Mouse (Mus musculus) MEL (cell line): ENCODE results near the gene Psmc3. TPM values are rescaled to one million over a fixed set of nuclear protein-coding genes. Genes with fewer than 3 reads are reported as not detected.

Experiments
- DNase-seq: peaks from one replicate; pipeline ENCODE4 v3.0.0; 2011; ENCODE audit warnings: low read depth, low spot score
- H3K27ac ChIP-seq: 2 replicates; pipeline ENCODE4 v1.5.1; 2012; ENCODE audit warnings: low read depth, mild to moderate bottlenecking, control low read depth, low read length, moderate library complexity; ENCODE audit not compliant: control insufficient read depth
- H3K27me3 ChIP-seq, 2 experiments: fragments of 150-350 bp in 1 of 2; sonication (generic) in 1 of 2; 2 replicates each; pipeline ENCODE4 v1.6.1; 2012; ENCODE audit warnings: low read length in 2 of 2, mild to moderate bottlenecking in 2 of 2, improper control_type of control experiment in 1 of 2, moderate library complexity in 1 of 2; ENCODE audit not compliant: insufficient read depth in 2 of 2, control insufficient read depth in 1 of 2
- H3K36me3 ChIP-seq, 2 experiments: 2 replicates each; pipeline ENCODE4 v1.6.1; 2012 to 2014; ENCODE audit warnings: low read length in 2 of 2, improper control_type of control experiment in 1 of 2, inconsistent platforms in 1 of 2, mild to moderate bottlenecking in 1 of 2; ENCODE audit not compliant: insufficient read depth in 2 of 2, control insufficient read depth in 1 of 2
- H3K4me1 ChIP-seq, 2 experiments: fragments of 150-350 bp in 1 of 2; sonication (generic) in 1 of 2; 2 replicates each; pipeline ENCODE4 v1.6.1; 2012; ENCODE audit warnings: low read length in 2 of 2, improper control_type of control experiment in 1 of 2, mild to moderate bottlenecking in 1 of 2; ENCODE audit not compliant: insufficient read depth in 2 of 2, control insufficient read depth in 1 of 2
- H3K4me3 ChIP-seq, 2 experiments: fragments of 150-350 bp in 1 of 2; sonication (generic) in 1 of 2; 2 replicates each; pipeline ENCODE4 v1.5.1; 2012; ENCODE audit warnings: low read depth in 2 of 2, low read length in 2 of 2, mild to moderate bottlenecking in 2 of 2, moderate library complexity in 2 of 2, control low read depth in 1 of 2, improper control_type of control experiment in 1 of 2; ENCODE audit not compliant: control insufficient read depth in 1 of 2, insufficient read depth in 1 of 2
- H3K79me2 ChIP-seq: 2 replicates; pipeline ENCODE4 v1.6.1; 2012; ENCODE audit warnings: mild to moderate bottlenecking, low read length, moderate library complexity; ENCODE audit not compliant: control insufficient read depth, poor library complexity, insufficient read depth
- H3K9ac ChIP-seq: 2 replicates; pipeline ENCODE4 v1.6.1; 2012; ENCODE audit warnings: low read depth, mild to moderate bottlenecking, control low read depth, low read length, moderate library complexity; ENCODE audit not compliant: control insufficient read depth, poor library complexity, severe bottlenecking
- H3K9me3 ChIP-seq: fragments of 150-350 bp; sonication (generic); replicated peaks from 2 replicates; pipeline ENCODE4 v1.6.1; 2012; ENCODE audit warnings: mild to moderate bottlenecking, low read length, improper control_type of control experiment, moderate library complexity; ENCODE audit not compliant: insufficient read depth
- CTCF ChIP-seq, 3 experiments: IDR thresholded peaks in 2 of 3; conservative IDR thresholded peaks in 1 of 3; 2 replicates each; pipeline ENCODE4 v1.5.1; 2011 to 2012; ENCODE audit warnings: low read length in 3 of 3, low read depth in 2 of 3, mild to moderate bottlenecking in 2 of 3, improper control_type of control experiment in 1 of 3, inconsistent platforms in 1 of 3, mixed read lengths in 1 of 3, moderate library complexity in 1 of 3; ENCODE audit not compliant: control insufficient read depth in 1 of 3, insufficient read depth in 1 of 3, poor library complexity in 1 of 3, severe bottlenecking in 1 of 3
- E2F4 ChIP-seq: IDR thresholded peaks from 2 replicates; pipeline ENCODE4 v1.6.1; 2011; ENCODE audit warnings: low read depth, low read length, improper control_type of control experiment, borderline replicate concordance
- ETS1 ChIP-seq: IDR thresholded peaks from 2 replicates; pipeline ENCODE4 v1.6.1; 2012; ENCODE audit warnings: low read depth, mild to moderate bottlenecking, inconsistent platforms, low read length, improper control_type of control experiment, moderate library complexity
- MEF2A ChIP-seq: IDR thresholded peaks from 2 replicates; pipeline ENCODE4 v1.6.1; 2014; ENCODE audit warnings: low read depth, mild to moderate bottlenecking, inconsistent platforms, low read length, improper control_type of control experiment; ENCODE audit not compliant: poor library complexity, insufficient replicate concordance, severe bottlenecking; ENCODE audit errors: extremely low read depth
- MXI1 ChIP-seq: IDR thresholded peaks from 2 replicates; pipeline ENCODE4 v1.6.1; 2011; ENCODE audit warnings: mild to moderate bottlenecking, low read depth, low read length, improper control_type of control experiment
- MYB ChIP-seq: IDR thresholded peaks from 2 replicates; pipeline ENCODE4 v1.6.1; 2011; ENCODE audit warnings: mild to moderate bottlenecking, low read depth, low read length, improper control_type of control experiment
- MYC ChIP-seq: IDR thresholded peaks from 2 replicates; pipeline ENCODE4 v1.6.1; 2011; ENCODE audit warnings: low read depth, mild to moderate bottlenecking, low read length, improper control_type of control experiment, moderate library complexity
- RAD21 ChIP-seq: IDR thresholded peaks from 2 replicates; pipeline ENCODE4 v1.6.1; 2011; ENCODE audit warnings: mild to moderate bottlenecking, low read depth, low read length, improper control_type of control experiment
- SIN3A ChIP-seq: IDR thresholded peaks from 2 replicates; pipeline ENCODE4 v1.6.1; 2012; ENCODE audit warnings: low read length, improper control_type of control experiment, inconsistent platforms
- SMC3 ChIP-seq: IDR thresholded peaks from 2 replicates; pipeline ENCODE4 v1.6.1; 2011; ENCODE audit warnings: low read depth, low read length, improper control_type of control experiment
- TBP ChIP-seq: IDR thresholded peaks from 2 replicates; pipeline ENCODE4 v1.8.0; 2011; ENCODE audit warnings: low read depth, low read length, improper control_type of control experiment
- USF1 ChIP-seq: IDR thresholded peaks from 2 replicates; pipeline ENCODE4 v1.6.1; 2014; ENCODE audit warnings: low read depth, mild to moderate bottlenecking, inconsistent platforms, low read length, improper control_type of control experiment, moderate library complexity
- ZNF384 ChIP-seq: IDR thresholded peaks from 2 replicates; pipeline ENCODE4 v1.6.1; 2012; ENCODE audit warnings: low read depth, mild to moderate bottlenecking, inconsistent platforms, low read length, improper control_type of control experiment
- polyA plus RNA-seq, 2 experiments: library from polyadenylated mRNA; stranded (reverse) in 1 of 2; unstranded in 1 of 2; fragments of >175 nt in 1 of 2; fragments of >200 nt in 1 of 2; gene quantifications; 2 replicates each; pipeline versions ENCODE4 v1.2.1 to v1.2.4; 2012; ENCODE audit warnings: low replicate concordance in 2 of 2, low read depth in 1 of 2; ENCODE audit not compliant: insufficient read length in 2 of 2, insufficient read depth in 1 of 2, missing spikeins in 1 of 2
- total RNA-seq: library from RNA; depleted of rRNA; stranded (reverse); fragments of 300-350 nt; gene quantifications from 2 replicates; pipeline ENCODE4 v1.2.3, GENCODE M21; 2012

The Psmc3 gene
- total and polyA plus RNA-seq, 3 experiments, result 259 to 1,459 (median 428) TPM

GRCm38 (mm10) chr2:91051917-91052316 is 1.9 kb upstream of the Psmc3 start (continued):
- no peak for TF ChIP-seq E2F4

GRCm38 (mm10) chr2:91052752-91053151 is 1.1 kb upstream of the Psmc3 start:
- peak; percentile 78 for DNase-seq
- H3K9ac ChIP-seq, result no peak overlapping the region

GRCm38 (mm10) chr2:91053181-91053933 is 452 bp upstream of the Psmc3 start:
- 0 out of 2 replicates have a peak, but pooled peaks have one; percentile 16 for TF ChIP-seq MYC
- no peak; the same call in none of the 2 replicates for TF ChIP-seq SIN3A
- no peak; the same call in 1 of the 2 replicates for TF ChIP-seq MXI1
- H3K9me3 ChIP-seq, result no peaks in the 10 kb centered on the region
- peaks cover 0 to 9% of the 10 kb centered on the region in 2 experiments; a peak in 3 of 4 replicates for H3K36me3 ChIP-seq
- H3K79me2 ChIP-seq, result peaks cover 14% of the 10 kb centered on the region
- H3K27me3 ChIP-seq, result no peaks in the 10 kb centered on the region
- DNase-seq, result peak; percentile 42
- peak overlapping the region; percentile 78 to 79 for H3K4me3 ChIP-seq
- no peak overlapping the region for H3K27ac ChIP-seq
- H3K4me1 ChIP-seq, result peaks cover 8% of the 10 kb centered on the region in 2 experiments
- H3K9ac ChIP-seq, result peak overlapping the region; percentile 64

More at GRCm38 (mm10) chr2:91052752-91053151, 1.1 kb upstream of the Psmc3 start:
- Histone ChIP-seq H3K27me3 (no peaks in the 10 kb centered on the region), H3K79me2 (peaks cover 14% of the 10 kb centered on the region), H3K36me3 (peaks cover 0 to 9% of the 10 kb centered on the region in 2 experiments; a peak in 3 of 4 replicates), H3K27ac (no peak overlapping the region), H3K4me3 (no peak overlapping the region; a peak in 1 of 4 replicates), H3K4me1 (peaks cover 8% of the 10 kb centered on the region in 2 experiments), H3K9me3 (no peaks in the 10 kb centered on the region)
- TF ChIP-seq ZNF384 (no peak), RAD21 (peak; percentile 30), CTCF (IDR thresholded peaks at IDR 0.05 in 2 of 3, conservative IDR thresholded peaks at IDR 0.05 in 1 of 3; ENCODE audit: control insufficient read depth in 1 of 3, insufficient read depth in 1 of 3, low read depth in 2 of 3, low read length in 3 of 3, poor library complexity in 1 of 3, severe bottlenecking in 1 of 3) (peak in 2 of 3 experiments; percentile 8 to 46; a peak in 2 of 6 replicates), MYC (peak; percentile 78), SMC3 (peak; percentile 57)

GRCm38 (mm10) chr2:91058435-91058834 is 4.6 kb downstream of the Psmc3 start:
- no peaks in the 10 kb centered on the region for H3K27me3 ChIP-seq
- H3K36me3 ChIP-seq, result peaks cover 2% of the 10 kb centered on the region in 2 experiments; a peak in 3 of 4 replicates
- no peak overlapping the region for H3K4me3 ChIP-seq
- H3K9me3 ChIP-seq, result no peaks in the 10 kb centered on the region
- H3K4me1 ChIP-seq, result peaks cover 0 to 3% of the 10 kb centered on the region in 2 experiments; a peak in 1 of 4 replicates
- no peak overlapping the region for H3K9ac ChIP-seq
- no peak for TF ChIP-seq USF1
- TF ChIP-seq ETS1, result no peak
- TF ChIP-seq TBP, result no peak
- TF ChIP-seq MYB, result no peak
- TF ChIP-seq MEF2A, result no peak
- TF ChIP-seq, all 39 proteins: peak for 0
- Histone ChIP-seq H3K27ac (no peak overlapping the region), H3K79me2 (peaks cover 14% of the 10 kb centered on the region)
- DNase-seq, result no peak
